In genomic region chr5:111178324-111179076, GRCm38 (mm10) we compare ENCODE assay signal across 8 mouse cellular contexts.
DNase-seq lines count a peak whose midpoint lies in the region; ATAC-seq lines count a peak whose summit lies in the region.

No protein-coding gene starts in this region.

- H3K27me3 ChIP-seq in heart, embryonic 15.5 days = no peaks in the 10 kb centered on the region; the same call in 1 of the 2 replicates

- no peak overlapping the region for H3K9ac ChIP-seq in heart, embryonic 15.5 days

- H3K4me2 ChIP-seq in heart, embryonic 15.5 days = peak overlapping the region; percentile 25

- peak overlapping the region; percentile 20 for H3K4me3 ChIP-seq in heart, embryonic 15.5 days
- H3K4me3 ChIP-seq in macrophage (ENCODE audit: inconsistent target) = peak overlapping the region; percentile 16

- no peaks in the 10 kb centered on the region for H3K79me2 ChIP-seq in macrophage (ENCODE audit: inconsistent target)

- H3K9me3 ChIP-seq in heart, embryonic 15.5 days (replicated peaks) = no peaks in the 10 kb centered on the region

- 0 out of 2 replicates have a peak, but pooled peaks cover 4% of the 10 kb centered on the region for H3K36me3 ChIP-seq in heart, embryonic 15.5 days
- no peaks in the 10 kb centered on the region for H3K36me3 ChIP-seq in macrophage (ENCODE audit: inconsistent target)

- WGBS in heart, embryonic 15.5 days = 56% methylated on average over 21 of the region's 21 CpGs
- 6% methylated on average over 21 of the region's 21 CpGs for WGBS in macrophage (ENCODE audit: missing documents)

- DNase-seq in B cell, adult 2 months = peak; percentile 89 to 91
- DNase-seq in adrenal gland, postnatal 25 days = peak; percentile 27
- DNase-seq in kidney, postnatal 14 days = peak; percentile 77
- DNase-seq in spleen, postnatal 10 days (ENCODE audit: low spot score in 2 of 2) = peak; percentile 34 to 71
- no peak for DNase-seq in left cerebral cortex, postnatal 25 days (ENCODE audit: low spot score in 2 of 2)
- no peak for DNase-seq in ovary, adult 18-20 months (ENCODE audit: low spot score)

- peaks cover 32% of the 10 kb centered on the region for H3K4me1 ChIP-seq in heart, embryonic 15.5 days (replicated peaks)

- intact Hi-C loops in left cerebral cortex, postnatal 25 days (cut with DNase I) = no loop called here

- ATAC-seq in heart, embryonic 15.5 days (replicated peaks; ENCODE audit: insufficient number of reproducible peaks, insufficient read depth, low FRiP score, low read depth) = peak; percentile 57

- peak overlapping the region; percentile 63 for H3K27ac ChIP-seq in heart, embryonic 15.5 days
- H3K27ac ChIP-seq in macrophage = peak overlapping the region; percentile 16

Comparison
In these comparisons a context has a peak if more than half of its experiments do, and no peak if none do; other contexts are left out.
1. DNase-seq: peak in B cell, adult 2 months (2 of 2), adrenal gland, postnatal 25 days (single experiment), kidney, postnatal 14 days (single experiment) and spleen, postnatal 10 days (2 of 2); none in left cerebral cortex, postnatal 25 days (0 of 2) and ovary, adult 18-20 months (single experiment).